Mouse (Mus musculus): ENCODE data around the gene Tbc1d30.

GRCm38 (mm10) chr10:121376530-121377271 is 25.6 kb upstream of the Tbc1d30 start:
- TF ChIP-seq CTCF (IDR thresholded peaks at IDR 0.05; ENCODE audit: low read depth) (no peak), EP300 (IDR thresholded peaks at IDR 0.05; ENCODE audit: low read depth) (no peak)
